Mouse (Mus musculus): Measurements from ENCODE around the gene Nphp1. TPM values are rescaled to one million over a fixed set of nuclear protein-coding genes. Genes with fewer than 3 reads are reported as not detected.

Nphp1 gene
- polyA plus RNA-seq, 1 experiment from 2014 or later, result 25.8 TPM

- H3K9me3 ChIP-seq (replicated peaks), result no peaks in the 10 kb centered on the region
- no peak for ATAC-seq
- no peaks in the 10 kb centered on the region for H3K27me3 ChIP-seq
- no peak overlapping the region for H3K4me2 ChIP-seq
- H3K4me1 ChIP-seq, result no peaks in the 10 kb centered on the region
- no peak overlapping the region for H3K27ac ChIP-seq
- H3K9ac ChIP-seq, result no peak overlapping the region
- H3K36me3 ChIP-seq (ENCODE audit: poor library complexity, severe bottlenecking), result no peaks in the 10 kb centered on the region
- 70% methylated on average over 8 of the region's 8 CpGs for WGBS
- H3K4me3 ChIP-seq, result no peak overlapping the region
Measured at GRCm38 (mm10) chr2:127718839-127719468, 69.7 kb downstream of the Nphp1 start.

- Histone ChIP-seq H3K9ac (no peak overlapping the region), H3K4me3 (no peak overlapping the region), H3K27ac (no peak overlapping the region), H3K36me3 (ENCODE audit: poor library complexity, severe bottlenecking) (no peaks in the 10 kb centered on the region), H3K9me3 (replicated peaks) (no peaks in the 10 kb centered on the region), H3K27me3 (no peaks in the 10 kb centered on the region), H3K4me1 (no peaks in the 10 kb centered on the region), H3K4me2 (no peak overlapping the region)
- no peak for ATAC-seq
- WGBS, result 56% methylated on average over 3 of the region's 3 CpGs
Measured at GRCm38 (mm10) chr2:127714726-127715125, 74.0 kb downstream of the Nphp1 start.

- Histone ChIP-seq H3K4me1 (no peaks in the 10 kb centered on the region), H3K4me3 (no peak overlapping the region), H3K27me3 (no peaks in the 10 kb centered on the region), H3K4me2 (no peak overlapping the region), H3K9ac (no peak overlapping the region), H3K27ac (no peak overlapping the region), H3K9me3 (replicated peaks) (no peaks in the 10 kb centered on the region), H3K36me3 (ENCODE audit: poor library complexity, severe bottlenecking) (no peaks in the 10 kb centered on the region)
- no peak for ATAC-seq
- WGBS, result 78% methylated on average over 3 of the region's 3 CpGs
Measured at GRCm38 (mm10) chr2:127708792-127709191, 79.9 kb downstream of the Nphp1 start.

- Histone ChIP-seq H3K4me1 (no peaks in the 10 kb centered on the region), H3K36me3 (ENCODE audit: poor library complexity, severe bottlenecking) (no peaks in the 10 kb centered on the region), H3K4me2 (no peak overlapping the region), H3K9ac (no peak overlapping the region), H3K9me3 (replicated peaks) (no peaks in the 10 kb centered on the region), H3K27ac (no peak overlapping the region), H3K27me3 (no peaks in the 10 kb centered on the region), H3K4me3 (no peak overlapping the region)
- ATAC-seq, result no peak
- 60% methylated on average over 3 of the region's 3 CpGs for WGBS
Measured at GRCm38 (mm10) chr2:127708060-127708459, 80.6 kb downstream of the Nphp1 start.

GRCm38 (mm10) chr2:127705267-127705666 lies 83.4 kb downstream of the Nphp1 start:
- no peaks in the 10 kb centered on the region for H3K36me3 ChIP-seq (ENCODE audit: poor library complexity, severe bottlenecking)
- no peaks in the 10 kb centered on the region for H3K4me1 ChIP-seq
- no peaks in the 10 kb centered on the region for H3K9me3 ChIP-seq (replicated peaks)
- no peak overlapping the region for H3K4me3 ChIP-seq
- no peak overlapping the region for H3K9ac ChIP-seq
- no peak for ATAC-seq
- no peak overlapping the region for H3K27ac ChIP-seq
- no peak overlapping the region for H3K4me2 ChIP-seq
- H3K27me3 ChIP-seq, result no peaks in the 10 kb centered on the region
- WGBS, result 72% methylated on average over 6 of the region's 6 CpGs

Other genes starting within 250 kb of the Nphp1 start
- not detected in 2 replicates for gene Prom2, start 247.4 kb downstream of the Nphp1 start, polyA plus RNA-seq (2015; fragmentation: Nextera tagmentation; extraction: Ambion mirVana)
- gene Zfp661, start 201.8 kb downstream of the Nphp1 start, polyA plus RNA-seq (2015; fragmentation: Nextera tagmentation; extraction: Ambion mirVana), result 9.4 and 9.7 TPM in 2 replicates
- 181 and 193 TPM in 2 replicates for gene Mrps5, start 201.7 kb downstream of the Nphp1 start, polyA plus RNA-seq (2015; fragmentation: Nextera tagmentation; extraction: Ambion mirVana)
- gene Mal, start 132.2 kb downstream of the Nphp1 start, polyA plus RNA-seq (2015; fragmentation: Nextera tagmentation; extraction: Ambion mirVana), result 0.77 and 1.2 TPM in 2 replicates
- 0.34 and 0.79 TPM in 2 replicates for gene Mall, start 59.0 kb downstream of the Nphp1 start, polyA plus RNA-seq (2015; fragmentation: Nextera tagmentation; extraction: Ambion mirVana)
- gene Mtln, start 3.6 kb upstream of the Nphp1 start, polyA plus RNA-seq (2015; fragmentation: Nextera tagmentation; extraction: Ambion mirVana), result 35.1 and 35.7 TPM in 2 replicates
- gene Bub1, start 43.0 kb upstream of the Nphp1 start, polyA plus RNA-seq (2015; fragmentation: Nextera tagmentation; extraction: Ambion mirVana), result 52.2 and 58.3 TPM in 2 replicates
- gene Acoxl, start 50.0 kb upstream of the Nphp1 start, polyA plus RNA-seq (2015; fragmentation: Nextera tagmentation; extraction: Ambion mirVana), result not detected in 2 replicates

Measured in forebrain, embryonic 13.5 days (tissue).